Mouse (Mus musculus) CH12.LX (cell line): Measurements from ENCODE around the gene Kcnj6.

Source experiments
- CHD2 ChIP-seq: IDR thresholded peaks from 2 replicates; pipeline ENCODE4 v1.6.1; 2011; ENCODE audit warnings: low read length, improper control_type of control experiment
- CTCF ChIP-seq, 2 experiments: IDR thresholded peaks in 1 of 2; conservative IDR thresholded peaks in 1 of 2; 2 replicates each; pipeline ENCODE4 v1.5.1; 2011 to 2012; ENCODE audit warnings: low read depth in 2 of 2, low read length in 2 of 2, improper control_type of control experiment in 1 of 2, inconsistent platforms in 1 of 2, mild to moderate bottlenecking in 1 of 2, moderate library complexity in 1 of 2
- KAT2A ChIP-seq: IDR thresholded peaks from 2 replicates; pipeline ENCODE4 v1.6.1; 2012; ENCODE audit warnings: low read length, improper control_type of control experiment, inconsistent platforms; ENCODE audit not compliant: insufficient replicate concordance
- MAFK ChIP-seq: IDR thresholded peaks from 2 replicates; pipeline ENCODE4 v1.6.1; 2011; ENCODE audit warnings: low read length, improper control_type of control experiment; ENCODE audit not compliant: insufficient replicate concordance
- MAX ChIP-seq: IDR thresholded peaks from 2 replicates; pipeline ENCODE4 v1.6.1; 2011; ENCODE audit warnings: low read length, improper control_type of control experiment
- TCF12 ChIP-seq: IDR thresholded peaks from 2 replicates; pipeline ENCODE4 v1.6.1; 2014; ENCODE audit warnings: low read depth, mild to moderate bottlenecking, inconsistent platforms, low read length, improper control_type of control experiment
- ZNF384 ChIP-seq: IDR thresholded peaks from 2 replicates; pipeline ENCODE4 v1.6.1; 2012; ENCODE audit warnings: low read depth, low read length, improper control_type of control experiment, inconsistent platforms

- TF ChIP-seq ZNF384 (no peak), CHD2 (no peak), KAT2A (no peak), CTCF (conservative IDR thresholded peaks at IDR 0.05 in 1 of 2, IDR thresholded peaks at IDR 0.05 in 1 of 2; ENCODE audit: low read depth in 2 of 2, low read length in 2 of 2) (no peak), TCF12 (no peak), MAX (no peak), MAFK (no peak)
Measured at GRCm38 (mm10) chr16:94925364-94925763, 72.1 kb downstream of the Kcnj6 start.
